Mouse (Mus musculus) large intestine, adult 2 months (tissue): Measurements from ENCODE around the gene Ugt3a2. TPM values are rescaled to one million over a fixed set of nuclear protein-coding genes. Genes with fewer than 3 reads are reported as not detected.

Experiments used
- DNase-seq: peaks from one replicate; pipeline ENCODE4 v3.0.0-alpha.2; 2012; ENCODE audit warnings: low read depth, low spot score
- WGBS: fragments of 180-500 bp; shearing (Covaris S2); methylation state at CpG from one replicate; pipeline ENCODE4 v1.1.7; 2018; 5-methylcytosine and 5-hydroxymethylcytosine counted together
- polyA plus RNA-seq: library from polyadenylated mRNA; depleted of rRNA; stranded (reverse); fragments of >200 nt; gene quantifications from 2 replicates; pipeline ENCODE4 v1.2.3, GENCODE M21; 2012; rRNA removed

Gene Ugt3a2
- polyA plus RNA-seq, result 0.04 TPM in 1 of 2 replicates, not detected in the other

- DNase-seq, result no peak
- WGBS, result 77% methylated on average over 4 of the region's 4 CpGs
Observed at GRCm38 (mm10) chr15:9335341-9335740, at the start of gene Ugt3a2. Ugt3a2 (plus strand) TSS chr15:9335550.

DNA sequence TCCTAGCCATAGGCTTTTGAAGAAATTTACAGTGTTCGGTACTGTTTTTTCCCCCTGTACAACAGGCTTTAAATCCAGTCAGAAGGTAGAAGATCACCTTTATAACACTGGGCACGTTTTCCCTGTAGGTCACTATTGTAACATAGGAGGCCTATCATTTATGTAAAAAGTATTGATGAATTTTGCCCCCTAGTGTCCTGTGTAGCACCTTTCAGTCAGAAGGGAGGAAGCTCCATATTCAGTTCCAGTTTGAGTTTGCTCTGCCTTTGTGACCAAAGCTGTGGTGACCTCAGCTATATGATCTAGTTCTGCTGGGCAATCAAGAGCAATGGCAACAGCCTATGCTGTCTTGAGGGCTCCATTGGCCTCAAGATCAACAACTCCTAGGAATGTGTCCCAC, 45.7 kb upstream of the Ugt3a2 start:
- DNase-seq, result no peak
- WGBS, result 57% methylated on average over 2 of the region's 2 CpGs

DNA sequence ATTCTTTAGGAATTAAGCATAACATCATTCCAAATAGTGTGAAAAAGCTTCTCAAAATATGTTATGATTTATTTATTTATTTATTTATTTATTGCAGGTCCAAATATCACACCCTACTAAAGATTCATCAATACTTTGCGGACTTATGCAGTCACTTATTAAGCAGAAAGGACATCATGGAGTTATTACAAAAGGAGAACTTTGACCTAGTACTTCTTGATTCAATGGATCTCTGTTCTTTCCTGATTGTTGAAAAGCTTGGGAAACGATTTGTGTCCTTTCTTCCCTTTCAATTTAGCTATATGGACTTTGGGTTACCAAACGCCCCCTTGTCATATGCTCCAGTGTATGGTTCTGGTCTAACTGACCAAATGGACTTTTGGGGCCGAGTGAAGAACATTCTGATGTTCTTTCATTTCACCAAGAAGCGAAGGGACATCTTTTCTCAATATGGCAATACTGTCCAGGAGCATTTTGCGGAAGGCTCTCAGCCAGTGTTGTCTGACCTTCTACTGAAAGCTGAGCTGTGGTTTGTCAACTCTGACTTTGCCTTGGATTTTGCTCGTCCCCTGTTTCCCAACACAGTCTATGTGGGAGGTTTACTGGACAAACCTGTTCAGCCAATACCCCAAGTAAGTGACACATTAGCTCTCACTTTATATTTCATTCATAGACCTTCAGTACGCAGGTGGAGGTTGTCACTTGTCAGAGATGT, 29.2 kb upstream of the Ugt3a2 start:
- DNase-seq, result no peak
- WGBS, result 71% methylated on average over 8 of the region's 8 CpGs

DNA sequence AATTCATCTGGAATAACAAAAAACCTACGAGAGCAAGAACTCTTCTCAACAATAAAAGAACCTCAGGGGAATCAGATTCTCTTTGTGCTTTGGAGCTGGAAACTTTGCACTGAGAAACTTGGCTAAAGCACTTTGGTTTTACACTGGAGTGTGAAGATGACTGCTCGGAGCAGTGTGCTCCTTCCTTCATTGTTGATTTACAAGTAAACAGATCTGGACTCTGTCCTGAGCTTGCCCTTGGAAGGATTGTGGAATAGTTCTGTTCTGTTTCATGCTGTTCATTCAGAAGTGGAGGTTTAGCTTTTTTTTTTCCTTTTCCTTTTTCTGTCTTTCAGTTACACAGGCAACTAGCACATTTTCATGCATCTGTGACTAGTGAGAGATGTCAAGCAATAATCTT, 754 bp upstream of the Ugt3a2 start:
- DNase-seq, result no peak
- 43% methylated on average over 2 of the region's 2 CpGs for WGBS

DNA sequence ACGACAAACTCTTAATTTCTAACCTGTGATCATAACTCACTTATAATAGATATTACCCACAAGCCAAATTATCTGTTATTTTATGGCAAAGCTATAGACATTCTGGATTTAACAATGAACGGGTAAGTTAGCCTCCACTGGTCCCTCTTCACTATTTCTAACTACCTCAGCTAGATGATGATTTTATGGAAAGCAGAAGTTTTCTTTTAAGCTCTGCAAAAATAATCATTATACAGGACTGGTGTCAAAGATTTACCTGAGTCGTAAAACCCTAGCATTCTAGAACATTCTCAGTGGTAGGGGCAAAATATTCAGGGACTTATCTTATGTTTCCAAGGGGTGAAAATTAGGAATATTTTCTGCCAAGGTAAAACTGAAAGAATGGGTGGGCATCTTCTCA, 1.3 kb downstream of the Ugt3a2 start:
- no peak for DNase-seq
- 62% methylated on average over 3 of the region's 3 CpGs for WGBS

DNA sequence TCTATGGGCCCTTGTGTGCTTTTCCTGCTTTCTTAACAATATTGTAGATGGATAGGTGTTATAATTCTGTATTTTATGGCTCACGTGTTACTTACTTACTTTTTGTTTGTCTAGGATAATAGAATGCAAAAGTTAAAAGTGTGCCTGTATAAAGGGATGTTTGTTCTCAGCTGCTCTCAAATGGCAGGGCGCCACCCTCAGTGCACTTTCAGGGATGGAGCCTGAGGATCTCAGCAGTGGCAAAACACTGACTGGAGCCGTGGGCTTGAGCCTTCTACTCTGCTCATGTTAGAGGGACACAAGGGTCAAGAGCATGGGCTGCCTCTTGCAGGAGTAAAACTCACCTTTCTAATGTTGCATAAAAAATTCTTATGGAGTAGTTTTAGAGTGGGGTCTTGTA, 1.7 kb downstream of the Ugt3a2 start:
- WGBS, result 34% methylated on average over 3 of the region's 3 CpGs
- no peak for DNase-seq

GRCm38 (mm10) chr15:9348739-9349138, 13.4 kb downstream of the Ugt3a2 start:
- 33% methylated on average over 3 of the region's 3 CpGs for WGBS
- no peak for DNase-seq

DNA sequence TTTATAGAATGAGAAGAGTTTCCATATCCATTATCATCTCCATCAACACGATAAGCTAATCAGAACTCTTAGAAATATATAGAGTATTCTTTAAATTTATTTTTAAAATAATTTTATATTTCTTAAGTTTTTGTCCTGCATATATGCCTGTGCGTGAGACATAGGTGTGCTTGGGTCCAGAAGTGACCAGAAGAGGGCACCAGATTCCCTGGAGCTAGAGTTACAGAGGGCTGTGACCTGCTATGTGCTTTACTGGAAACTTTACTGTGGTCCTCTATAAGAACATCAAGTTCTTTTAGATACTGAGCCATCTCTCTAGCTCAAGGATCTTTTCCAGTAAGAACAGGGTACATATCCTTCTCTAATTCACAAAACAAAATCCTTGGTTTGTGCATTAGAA, 27.5 kb downstream of the Ugt3a2 start:
- 60% methylated on average over 2 of the region's 2 CpGs for WGBS
- no peak for DNase-seq

DNA sequence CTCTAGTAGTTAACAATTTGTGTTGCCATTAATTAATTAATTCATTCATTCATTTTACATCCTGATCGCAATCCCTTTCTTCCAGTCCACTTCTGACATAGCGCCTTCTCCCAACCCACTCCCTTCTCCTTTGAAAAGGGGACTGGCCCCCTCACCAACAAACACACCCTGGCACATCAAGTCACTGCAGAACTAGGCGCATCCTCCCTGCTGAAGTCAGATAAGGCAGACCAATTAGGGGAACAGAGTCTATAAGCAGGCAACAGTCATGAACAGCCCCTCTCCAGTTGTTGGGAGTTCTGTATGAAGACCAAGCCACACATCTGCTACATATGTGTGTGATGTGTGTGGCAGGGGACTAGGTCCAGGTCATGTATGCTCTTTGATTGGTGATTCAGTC, 33.4 kb downstream of the Ugt3a2 start:
- no peak for DNase-seq
- WGBS, result 89% methylated on average over 3 of the region's 3 CpGs

GRCm38 (mm10) chr15:9376281-9376680, 40.9 kb downstream of the Ugt3a2 start:
- no peak for DNase-seq
- 87% methylated on average over 7 of the region's 7 CpGs for WGBS

- DNase-seq, result no peak
Observed at GRCm38 (mm10) chr15:9409475-9409874, 74.1 kb downstream of the Ugt3a2 start.

More at GRCm38 (mm10) chr15:9409475-9409874, 74.1 kb downstream of the Ugt3a2 start:
- WGBS, result 82% methylated on average over 3 of the region's 3 CpGs

Other genes with a start within 250 kb of the Ugt3a2 start
- gene Lmbrd2, start 195.0 kb upstream of the Ugt3a2 start, polyA plus RNA-seq, result 4.9 and 11.9 TPM in 2 replicates
- 2.4 and 3.0 TPM in 2 replicates for gene Skp2, start 180.1 kb upstream of the Ugt3a2 start, polyA plus RNA-seq
- not detected in 2 replicates for gene Ugt3a1, start 58.7 kb upstream of the Ugt3a2 start, polyA plus RNA-seq
- 0.40 and 0.46 TPM in 2 replicates for gene Capsl, start 100.5 kb downstream of the Ugt3a2 start, polyA plus RNA-seq
- 0.73 and 2.1 TPM in 2 replicates for gene Il7r, start 194.6 kb downstream of the Ugt3a2 start, polyA plus RNA-seq